8 mouse cellular contexts compared by ENCODE assay signal in genomic region chr4:129542592-129543141, GRCm38 (mm10). TPM values are rescaled to one million over a fixed set of nuclear protein-coding genes. Genes with fewer than 3 reads are reported as not detected.
DNase-seq lines count a peak whose midpoint lies in the region; ATAC-seq and TF ChIP-seq lines count a peak whose summit lies in the region.

Hdac1 (minus strand) TSS chr4:129542713.

- peak; percentile 99 for DNase-seq in ZHBTc4 (ENCODE audit: low read depth, low spot score)
- peak; percentile 99 for DNase-seq in gastrocnemius, adult 2 months
- DNase-seq in hindbrain, postnatal 0 days (ENCODE audit: low spot score): peak; percentile 98
- peak; percentile 94 to 96 for DNase-seq in left cerebral cortex, adult 2 months (ENCODE audit: extremely low spot score in 1 of 2, low spot score in 2 of 2)
- DNase-seq in right cerebral cortex, adult 2 months (ENCODE audit: low spot score in 2 of 2): peak; percentile 92 to 95
- peak; percentile 98 for DNase-seq in urinary bladder, postnatal 14 days (ENCODE audit: low spot score)

- H3K9me3 ChIP-seq in hindbrain, postnatal 0 days (ENCODE audit: low read length): no peaks in the 10 kb centered on the region

- peak within 1 kb of the TSS; percentile 93 for H3K4me3 ChIP-seq in gastrocnemius, adult 2 months
- H3K4me3 ChIP-seq in hindbrain, postnatal 0 days (ENCODE audit: low read length): peak within 1 kb of the TSS; percentile 81
- H3K4me3 ChIP-seq in left cerebral cortex, adult 2 months: peak within 1 kb of the TSS; percentile 61

- ATAC-seq in common myeloid progenitor, adult 5-6 weeks (replicated peaks; ENCODE audit: low read depth, poor library complexity, severe bottlenecking): peak; percentile 96
- ATAC-seq in hindbrain, postnatal 0 days: peak; percentile 99
- ATAC-seq in megakaryocyte, adult 5-6 weeks (ENCODE audit: poor library complexity, severe bottlenecking): peak; percentile 98

- no peaks in the 10 kb centered on the region for H3K36me3 ChIP-seq in hindbrain, postnatal 0 days (ENCODE audit: insufficient read depth, low read length)

- under 1% methylated on average over 35 of the region's 46 CpGs for WGBS in hindbrain, postnatal 0 days

- H3K4me2 ChIP-seq in hindbrain, postnatal 0 days (ENCODE audit: low read depth, low read length): peak within 1 kb of the TSS; percentile 80

- H3K9ac ChIP-seq in hindbrain, postnatal 0 days (replicated peaks; ENCODE audit: low read length): peak within 1 kb of the TSS; percentile 68

- H3K27ac ChIP-seq in gastrocnemius, adult 2 months: peak within 1 kb of the TSS; percentile 91
- H3K27ac ChIP-seq in hindbrain, postnatal 0 days: peak within 1 kb of the TSS; percentile 77
- peak within 1 kb of the TSS; percentile 80 for H3K27ac ChIP-seq in left cerebral cortex, adult 2 months

- intact Hi-C loops in gastrocnemius, adult 2 months (cut with DNase I): no loop called here
- intact Hi-C loops in left cerebral cortex, adult 2 months (cut with DNase I): no loop called here

- peaks cover 4% of the 10 kb centered on the region; the same call in 1 of the 2 replicates for H3K4me1 ChIP-seq in hindbrain, postnatal 0 days (ENCODE audit: insufficient read depth, low read length)

- H3K27me3 ChIP-seq in hindbrain, postnatal 0 days (ENCODE audit: insufficient read depth, low read length): no peaks in the 10 kb centered on the region

- TF ChIP-seq CTCF in gastrocnemius, adult 2 months (IDR thresholded peaks at IDR 0.05): peak; percentile 17; the same call in 1 of the 2 replicates
- peak; percentile 43 for TF ChIP-seq CTCF in hindbrain, postnatal 0 days (IDR thresholded peaks at IDR 0.05; ENCODE audit: low read depth)
- TF ChIP-seq CTCF in left cerebral cortex, adult 2 months (IDR thresholded peaks at IDR 0.05): peak; percentile 21

RNA-seq across cellular contexts. Expression of gene Hdac1, which starts in this region (rescaled TPM):
- total RNA-seq in common myeloid progenitor, adult 5-6 weeks (2017): 75.8 and 103 TPM in 2 replicates
- 10 to 100 TPM in 1 of 2 experiments, 1 to 10 TPM in 1; 9.1 to 10.6 TPM for total RNA-seq in gastrocnemius, adult 2 months (2021)
- 20.7 and 38.0 TPM in 2 replicates for total RNA-seq in hindbrain, postnatal 0 days (2014; rRNA removed)
- polyA plus RNA-seq in hindbrain, postnatal 0 days (2015; fragmentation: Nextera tagmentation; extraction: Ambion mirVana): 56.6 and 62.1 TPM in 2 replicates
- 10 to 100 TPM; 26.5 to 29.5 TPM for total RNA-seq in left cerebral cortex, adult 2 months (2021)
- total RNA-seq in megakaryocyte, adult 5-6 weeks (2015): 94.1 and 98.6 TPM in 2 replicates
- total RNA-seq in megakaryocyte, adult 5-6 weeks (2017): 68.6 and 75.0 TPM in 2 replicates

Comparison
In these comparisons a context has a peak if more than half of its experiments do, and no peak if none do; other contexts are left out.
1. Peak in every context shown above with its lines: DNase-seq, ATAC-seq, H3K4me3 ChIP-seq and H3K27ac ChIP-seq.